Mouse (Mus musculus) ES-E14 (cell line): Measurements from ENCODE around the gene Rnase12. TPM values are rescaled to one million over a fixed set of nuclear protein-coding genes. Genes with fewer than 3 reads are reported as not detected.

Experiments
- DNase-seq: peaks from one replicate; pipeline ENCODE4 v3.0.0-alpha.2; 2013; ENCODE audit warnings: low read depth, low spot score
- H3K27ac ChIP-seq: 2 replicates; pipeline ENCODE4 v1.5.1; 2012; ENCODE audit warnings: low read depth, mild to moderate bottlenecking, low read length, moderate library complexity, mixed read lengths; ENCODE audit not compliant: poor library complexity, insufficient read depth, severe bottlenecking
- H3K36me3 ChIP-seq: 2 replicates; pipeline ENCODE4 v1.6.1; 2012; ENCODE audit warnings: mild to moderate bottlenecking, low read length, moderate library complexity, mixed read lengths; ENCODE audit not compliant: control insufficient read depth, poor library complexity, insufficient read depth, severe bottlenecking
- H3K4me1 ChIP-seq, 2 experiments: fragments of 150-350 bp in 1 of 2; sonication (generic) in 1 of 2; 2 replicates each; pipeline ENCODE4 v1.6.1; 2012; ENCODE audit warnings: low read length in 2 of 2, mild to moderate bottlenecking in 1 of 2, mixed read lengths in 1 of 2; ENCODE audit not compliant: control insufficient read depth in 2 of 2, insufficient read depth in 2 of 2, poor library complexity in 1 of 2
- H3K4me3 ChIP-seq, 2 experiments: fragments of 150-350 bp in 1 of 2; sonication (generic) in 1 of 2; 2 replicates each; pipeline ENCODE4 v1.5.1; 2012; ENCODE audit warnings: low read length in 2 of 2, low read depth in 1 of 2, mild to moderate bottlenecking in 1 of 2, mixed read lengths in 1 of 2; ENCODE audit not compliant: insufficient read depth in 1 of 2, poor library complexity in 1 of 2, severe bottlenecking in 1 of 2
- H3K9ac ChIP-seq: 2 replicates; pipeline ENCODE4 v1.6.1; 2012; ENCODE audit warnings: low read depth, mild to moderate bottlenecking, low read length, mixed read lengths; ENCODE audit not compliant: poor library complexity, insufficient read depth, severe bottlenecking
- H3K9me3 ChIP-seq: fragments of 150-350 bp; sonication (generic); 2 replicates; pipeline ENCODE4 v1.6.1; 2012; ENCODE audit warnings: low read depth, mild to moderate bottlenecking, low read length; ENCODE audit not compliant: control insufficient read depth, insufficient read depth
- CHD2 ChIP-seq: IDR thresholded peaks from 2 replicates; pipeline ENCODE4 v1.6.1; 2014; ENCODE audit warnings: mild to moderate bottlenecking, low read depth, low read length, inconsistent platforms
- HCFC1 ChIP-seq: IDR thresholded peaks from 2 replicates; pipeline ENCODE4 v1.6.1; 2012; ENCODE audit warnings: low read length, inconsistent platforms, borderline replicate concordance; ENCODE audit not compliant: insufficient read depth
- MAFK ChIP-seq: IDR thresholded peaks from 2 replicates; pipeline ENCODE4 v1.6.1; 2014; ENCODE audit warnings: mild to moderate bottlenecking, low read depth, low read length, inconsistent platforms; ENCODE audit not compliant: insufficient read depth
- ZC3H11A ChIP-seq: IDR thresholded peaks from 2 replicates; pipeline ENCODE4 v1.6.1; 2012; ENCODE audit warnings: low read depth, mild to moderate bottlenecking, inconsistent platforms, low read length, borderline replicate concordance
- ZNF384 ChIP-seq: IDR thresholded peaks from 2 replicates; pipeline ENCODE4 v1.6.1; 2012; ENCODE audit warnings: low read depth, low read length, inconsistent platforms
- in situ Hi-C, 2 experiments: fragments of 600-800 bp; cut with MboI; formaldehyde crosslinking; loops; one replicate each; pipeline ENCODE4 v1.15.1; 2025; ENCODE audit warnings: low sequenced_read_pairs in 2 of 2, inconsistent platforms in 1 of 2; ENCODE audit not compliant: unreplicated experiment in 2 of 2
- total RNA-seq: library from RNA; depleted of rRNA; stranded (reverse); fragments of 300-350 nt; gene quantifications from 2 replicates; pipeline ENCODE4 v1.2.3, GENCODE M21; 2012

The Rnase12 gene
- total RNA-seq, 1 experiment, result 0.36 TPM

- in situ Hi-C loops, result loop anchor here (10.0 to 25.0 kb wide), 2 partner anchors 232 to 245 kb away; no protein-coding TSS in a partner anchor
- no peak overlapping the region for H3K4me3 ChIP-seq
- TF ChIP-seq CHD2, result no peak
- no peak for TF ChIP-seq ZC3H11A
- peak; percentile 92 for DNase-seq
- H3K27ac ChIP-seq, result no peak overlapping the region
- H3K9ac ChIP-seq, result no peak overlapping the region
- H3K4me1 ChIP-seq, result no peaks in the 10 kb centered on the region
- H3K9me3 ChIP-seq, result no peaks in the 10 kb centered on the region
- no peaks in the 10 kb centered on the region for H3K36me3 ChIP-seq
Observed at GRCm38 (mm10) chr14:51069617-51070016, 12.2 kb upstream of the Rnase12 start.

DNA sequence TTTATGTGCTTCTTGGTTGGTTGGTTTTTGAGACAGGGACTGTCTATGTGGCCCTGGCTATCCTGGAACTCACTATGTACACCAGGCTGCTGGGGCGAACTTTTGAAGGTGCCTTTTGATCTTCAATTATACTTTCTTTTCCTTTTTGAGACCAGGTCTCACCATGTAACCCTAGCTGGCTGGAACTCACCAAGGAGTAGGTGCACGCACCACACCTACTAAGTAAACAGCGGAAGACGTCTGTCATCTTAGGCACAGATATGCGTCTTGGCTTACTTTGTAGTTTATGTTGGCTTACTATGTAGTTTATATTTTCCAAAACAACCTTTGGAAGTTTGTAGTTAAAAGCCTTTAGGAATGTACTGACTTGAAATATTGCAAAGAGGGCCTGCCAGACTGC lies 11.5 kb upstream of the Rnase12 start:
- Histone ChIP-seq H3K9ac (no peak overlapping the region), H3K27ac (no peak overlapping the region), H3K9me3 (no peaks in the 10 kb centered on the region), H3K4me1 (no peaks in the 10 kb centered on the region), H3K4me3 (no peak overlapping the region), H3K36me3 (no peaks in the 10 kb centered on the region)
- TF ChIP-seq CHD2 (no peak), MAFK (no peak), HCFC1 (no peak), ZC3H11A (no peak)
- DNase-seq, result no peak
- in situ Hi-C loops, result loop anchor here (10.0 to 25.0 kb wide), 2 partner anchors 232 to 244 kb away; no protein-coding TSS in a partner anchor

- in situ Hi-C loops, result loop anchor here (10.0 to 25.0 kb wide), 2 partner anchors 223 to 236 kb away; no protein-coding TSS in a partner anchor
- peaks cover 7% of the 10 kb centered on the region in 2 experiments; a peak in 1 of 4 replicates for H3K4me1 ChIP-seq
- H3K4me3 ChIP-seq, result no peak overlapping the region
- TF ChIP-seq ZNF384 (no peak), HCFC1 (no peak), MAFK (no peak), ZC3H11A (no peak), CHD2 (no peak)
- no peak overlapping the region for H3K9ac ChIP-seq
- H3K27ac ChIP-seq, result no peak overlapping the region
- no peaks in the 10 kb centered on the region for H3K36me3 ChIP-seq
- no peak for DNase-seq
- H3K9me3 ChIP-seq, result no peaks in the 10 kb centered on the region
Observed at GRCm38 (mm10) chr14:51060761-51061160, 3.3 kb upstream of the Rnase12 start.

GRCm38 (mm10) chr14:51054243-51055237 lies 2.9 kb downstream of the Rnase12 start:
- in situ Hi-C loops, result loop anchor here in 1 of 2 experiments (25.0 kb wide), 1 partner anchor 217 kb away; no protein-coding TSS in a partner anchor
- H3K9ac ChIP-seq, result no peak overlapping the region

More at GRCm38 (mm10) chr14:51054243-51055237, 2.9 kb downstream of the Rnase12 start:
- Histone ChIP-seq H3K4me3 (no peak overlapping the region), H3K27ac (no peak overlapping the region), H3K9me3 (no peaks in the 10 kb centered on the region), H3K36me3 (no peaks in the 10 kb centered on the region), H3K4me1 (peaks cover 2 to 10% of the 10 kb centered on the region in 2 experiments; a peak in 1 of 4 replicates)
- no peak for DNase-seq
- no peak for TF ChIP-seq ZNF384
- TF ChIP-seq HCFC1, result no peak
- no peak for TF ChIP-seq CHD2
- TF ChIP-seq MAFK, result no peak
- no peak for TF ChIP-seq ZC3H11A
